In genomic region chr2:45608926-45609325, GRCm38 (mm10) we compare ENCODE assay signal across 33 mouse cellular contexts.
"Had no signal": no experiment of that assay in that cellular context is flagged by ENCODE, and none has a peak within 500 bp of the region (broad histone marks: within the 10 kb centered on the region; RNA-seq: fewer than 3 reads in every experiment).

No protein-coding gene starts in this region.

- H3K9ac ChIP-seq: heart, embryonic 12.5 days; heart, embryonic 13.5 days; heart, embryonic 15.5 days; hindbrain, embryonic 12.5 days; hindbrain, embryonic 13.5 days; hindbrain, embryonic 14.5 days; hindbrain, embryonic 15.5 days; kidney, embryonic 15.5 days had no signal

- ATAC-seq: hindbrain, embryonic 16.5 days; hindbrain, postnatal 0 days; inflammation-experienced regulatory T-cells, adult 6 months had no signal

- H3K4me3 ChIP-seq: heart, embryonic 10.5 days; heart, embryonic 12.5 days; heart, embryonic 13.5 days; heart, embryonic 15.5 days; hindbrain, embryonic 10.5 days; hindbrain, embryonic 12.5 days; hindbrain, embryonic 13.5 days; hindbrain, embryonic 15.5 days; kidney, embryonic 15.5 days; layer of hippocampus, adult 2 months; left cerebral cortex, adult 2 months had no signal

- H3K4me1 ChIP-seq: heart, embryonic 10.5 days; heart, embryonic 12.5 days; heart, embryonic 13.5 days; heart, embryonic 15.5 days; hindbrain, embryonic 10.5 days; hindbrain, embryonic 12.5 days; hindbrain, embryonic 13.5 days; hindbrain, embryonic 15.5 days; kidney, embryonic 15.5 days had no signal

- H3K27me3 ChIP-seq: heart, embryonic 12.5 days; heart, embryonic 13.5 days; heart, embryonic 15.5 days; hindbrain, embryonic 12.5 days; hindbrain, embryonic 13.5 days; hindbrain, embryonic 15.5 days; kidney, embryonic 15.5 days had no signal

- H3K9me3 ChIP-seq: heart, embryonic 10.5 days; heart, embryonic 12.5 days; heart, embryonic 13.5 days; heart, embryonic 15.5 days; hindbrain, embryonic 10.5 days; hindbrain, embryonic 12.5 days; hindbrain, embryonic 13.5 days; hindbrain, embryonic 15.5 days; kidney, embryonic 15.5 days had no signal

- H3K4me2 ChIP-seq: heart, embryonic 11.5 days; heart, embryonic 12.5 days; heart, embryonic 13.5 days; heart, embryonic 15.5 days; hindbrain, embryonic 12.5 days; hindbrain, embryonic 13.5 days; hindbrain, embryonic 14.5 days; hindbrain, embryonic 15.5 days; kidney, embryonic 15.5 days had no signal

- H3K27ac ChIP-seq: heart, embryonic 10.5 days; heart, embryonic 13.5 days; heart, embryonic 15.5 days; hindbrain, embryonic 10.5 days; hindbrain, embryonic 12.5 days; hindbrain, embryonic 13.5 days; hindbrain, embryonic 14.5 days; hindbrain, embryonic 15.5 days; hindbrain, postnatal 0 days; kidney, embryonic 15.5 days; kidney, postnatal 0 days; layer of hippocampus, adult 2 months; left cerebral cortex, adult 2 months had no signal

- DNase-seq: heart, postnatal 10 days; heart, postnatal 14 days; heart, postnatal 36 days; heart, postnatal 4 days; kidney, adult 11 months; kidney, adult 18-20 months; kidney, adult 2 months; kidney, adult 8-10 months; kidney, adult 9 months; kidney, postnatal 10 days; kidney, postnatal 14 days; kidney, postnatal 25 days; kidney, postnatal 36 days; kidney, postnatal 4 days; layer of hippocampus, adult 9-11 months; layer of hippocampus, postnatal 36 days had no signal

- H3K36me3 ChIP-seq: heart, embryonic 10.5 days; heart, embryonic 12.5 days; heart, embryonic 13.5 days; heart, embryonic 15.5 days; hindbrain, embryonic 10.5 days; hindbrain, embryonic 12.5 days; hindbrain, embryonic 13.5 days; hindbrain, embryonic 15.5 days; kidney, embryonic 15.5 days had no signal
